Mouse (Mus musculus): Measurements from ENCODE around the gene Usp6nl.

DNA sequence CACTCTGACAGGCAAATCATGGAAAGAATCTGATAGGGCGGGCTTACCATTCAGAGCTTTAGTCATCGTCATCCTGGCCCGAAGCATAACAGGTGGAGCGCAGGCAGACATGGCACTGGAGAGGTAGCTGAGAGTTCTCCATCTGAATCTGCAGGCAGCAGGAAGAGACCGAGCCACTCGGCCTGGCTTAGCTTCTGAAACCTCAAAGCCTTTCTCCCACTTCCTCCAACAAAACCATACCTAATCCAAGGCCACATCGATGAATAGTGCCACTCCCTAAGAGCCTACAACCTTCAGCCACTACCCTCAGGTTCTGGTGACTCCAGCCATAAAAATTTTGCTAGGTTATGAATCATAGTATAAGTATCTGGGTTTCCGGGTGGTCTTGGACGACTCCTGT, 27.7 kb downstream of the Usp6nl start:
- TF ChIP-seq POLR2A (IDR thresholded peaks at IDR 0.05; ENCODE audit: low read depth, low read length) (no peak), CTCF (IDR thresholded peaks at IDR 0.05; ENCODE audit: extremely low read depth, insufficient read length, insufficient replicate concordance, low read depth, low read length) (no peak)
